Mouse (Mus musculus) kidney, embryonic 16.5 days (tissue): ENCODE results near the gene Tmem38b. TPM values are rescaled to one million over a fixed set of nuclear protein-coding genes. Genes with fewer than 3 reads are reported as not detected.
"Not testable (repeated sequence)": the region's sequence is repeated elsewhere in the genome, so short reads cannot be mapped to it uniquely, and the experiment has no call there.

Source experiments
- ATAC-seq: fragments of 200-750 bp; cut with Nextera tagmentation; 2 replicates; pipeline ENCODE4 v1.8.0; 2017; ENCODE audit warnings: moderate TSS enrichment; ENCODE audit not compliant: low FRiP score, low TSS enrichment
- H3K27ac ChIP-seq: fragments of 300-500 bp; sonication (generic); 2 replicates; pipeline ENCODE4 v1.5.1; 2014; ENCODE audit warnings: low read length
- H3K27me3 ChIP-seq: fragments of 300-500 bp; sonication (generic); 2 replicates; pipeline ENCODE4 v1.6.1; 2014; ENCODE audit warnings: low read length, control low read depth, mixed read lengths; ENCODE audit not compliant: insufficient read depth
- H3K36me3 ChIP-seq: fragments of 300-500 bp; sonication (generic); 2 replicates; pipeline ENCODE4 v1.6.1; 2014; ENCODE audit warnings: low read length, control low read depth, mixed read lengths; ENCODE audit not compliant: insufficient read depth
- H3K4me1 ChIP-seq: fragments of 300-500 bp; sonication (generic); 2 replicates; pipeline ENCODE4 v1.6.1; 2014; ENCODE audit warnings: low read length, control low read depth, mixed read lengths; ENCODE audit not compliant: insufficient read depth
- H3K4me2 ChIP-seq: fragments of 300-500 bp; sonication (generic); replicated peaks from 2 replicates; pipeline ENCODE4 v1.6.1; 2014; ENCODE audit warnings: low read depth, low read length
- H3K4me3 ChIP-seq: fragments of 300-500 bp; sonication (generic); 2 replicates; pipeline ENCODE4 v1.5.1; 2014; ENCODE audit warnings: mild to moderate bottlenecking, low read length
- H3K9ac ChIP-seq: fragments of 300-500 bp; sonication (generic); replicated peaks from 2 replicates; pipeline ENCODE4 v1.6.1; 2014; ENCODE audit warnings: low read length
- H3K9me3 ChIP-seq: fragments of 300-500 bp; sonication (generic); 2 replicates; pipeline ENCODE4 v1.6.1; 2016; ENCODE audit warnings: low read length, control low read depth
- WGBS: fragments of 180-500 bp; shearing (Covaris S2); extraction: QIAGEN DNeasy Blood & Tissue Kit; methylation state at CpG from one replicate; pipeline ENCODE4 v1.1.7; 2014; 5-methylcytosine and 5-hydroxymethylcytosine counted together
- polyA plus RNA-seq: library from polyadenylated mRNA; unstranded; fragments of >200 nt; fragmentation: Nextera tagmentation; extraction: Ambion mirVana; gene quantifications from 2 replicates; pipeline ENCODE4 v1.2.1, GENCODE M21; 2015

The Tmem38b gene
- polyA plus RNA-seq, 1 experiment from 2014 or later: 9.1 TPM

GRCm38 (mm10) chr4:53796865-53797772 lies 28.7 kb upstream of the Tmem38b start:
- no peak overlapping the region for H3K4me2 ChIP-seq
- no peak overlapping the region for H3K9ac ChIP-seq
- no peak overlapping the region for H3K4me3 ChIP-seq
- ATAC-seq: no peak
- H3K4me1 ChIP-seq: peaks cover 9% of the 10 kb centered on the region
- H3K36me3 ChIP-seq: no peaks in the 10 kb centered on the region
- no peak overlapping the region for H3K27ac ChIP-seq
- WGBS: 36% methylated on average over 18 of the region's 18 CpGs
- no peaks in the 10 kb centered on the region for H3K9me3 ChIP-seq
- H3K27me3 ChIP-seq: no peaks in the 10 kb centered on the region

GRCm38 (mm10) chr4:53798896-53799676 lies 26.8 kb upstream of the Tmem38b start:
- peaks cover 9% of the 10 kb centered on the region for H3K4me1 ChIP-seq
- no peak overlapping the region for H3K4me2 ChIP-seq
- WGBS: 47% methylated on average over 7 of the region's 7 CpGs
- H3K4me3 ChIP-seq: no peak overlapping the region
- H3K9me3 ChIP-seq: no peaks in the 10 kb centered on the region
- H3K27me3 ChIP-seq: no peaks in the 10 kb centered on the region
- H3K9ac ChIP-seq: no peak overlapping the region
- H3K27ac ChIP-seq: no peak overlapping the region
- ATAC-seq: no peak
- H3K36me3 ChIP-seq: no peaks in the 10 kb centered on the region

GRCm38 (mm10) chr4:53799753-53800152 lies 26.1 kb upstream of the Tmem38b start:
- H3K9ac ChIP-seq: no peak overlapping the region
- H3K4me1 ChIP-seq: peaks cover 9% of the 10 kb centered on the region
- WGBS: 58% methylated on average over 1 of the region's 1 CpGs
- no peak overlapping the region for H3K4me3 ChIP-seq
- ATAC-seq: no peak
- H3K27ac ChIP-seq: 0 out of 2 replicates have a peak overlapping the region, but pooled peaks have one; percentile 49
- peaks cover 3% of the 10 kb centered on the region for H3K9me3 ChIP-seq
- H3K27me3 ChIP-seq: no peaks in the 10 kb centered on the region
- H3K36me3 ChIP-seq: no peaks in the 10 kb centered on the region
- H3K4me2 ChIP-seq: no peak overlapping the region

GRCm38 (mm10) chr4:53803674-53804073 lies 22.2 kb upstream of the Tmem38b start:
- 94% methylated on average over 7 of the region's 8 CpGs for WGBS

GRCm38 (mm10) chr4:53806428-53806827 lies 19.4 kb upstream of the Tmem38b start:
- H3K4me2 ChIP-seq, ATAC-seq, H3K27me3 ChIP-seq, H3K9me3 ChIP-seq, H3K9ac ChIP-seq, H3K4me1 ChIP-seq, H3K27ac ChIP-seq, H3K4me3 ChIP-seq, H3K36me3 ChIP-seq: not testable (repeated sequence)
- 86% methylated on average over 6 of the region's 6 CpGs for WGBS

More at GRCm38 (mm10) chr4:53803674-53804073, 22.2 kb upstream of the Tmem38b start:
- not testable (repeated sequence) for H3K36me3 ChIP-seq, H3K4me2 ChIP-seq, H3K9me3 ChIP-seq, H3K4me1 ChIP-seq, ATAC-seq, H3K27ac ChIP-seq, H3K27me3 ChIP-seq, H3K4me3 ChIP-seq, H3K9ac ChIP-seq

- no peaks in the 10 kb centered on the region for H3K27me3 ChIP-seq
- no peak overlapping the region for H3K4me2 ChIP-seq
- H3K4me3 ChIP-seq: no peak overlapping the region
- H3K9ac ChIP-seq: no peak overlapping the region
- H3K4me1 ChIP-seq: no peaks in the 10 kb centered on the region
- no peaks in the 10 kb centered on the region for H3K36me3 ChIP-seq
- no peaks in the 10 kb centered on the region for H3K9me3 ChIP-seq
- WGBS: 77% methylated on average over 5 of the region's 5 CpGs
- no peak for ATAC-seq
- no peak overlapping the region for H3K27ac ChIP-seq
Observed at GRCm38 (mm10) chr4:53818320-53818719, 7.5 kb upstream of the Tmem38b start.

- Histone ChIP-seq H3K9ac (no peak overlapping the region), H3K36me3 (no peaks in the 10 kb centered on the region), H3K27me3 (no peaks in the 10 kb centered on the region), H3K27ac (no peak overlapping the region), H3K9me3 (no peaks in the 10 kb centered on the region), H3K4me2 (no peak overlapping the region), H3K4me3 (no peak overlapping the region), H3K4me1 (peaks cover 10% of the 10 kb centered on the region)
- whole genome bisulfite sequencing: 67% methylated on average over 6 of the region's 6 CpGs
- ATAC-seq: no peak
Observed at GRCm38 (mm10) chr4:53823697-53824096, 2.1 kb upstream of the Tmem38b start.

GRCm38 (mm10) chr4:53824831-53825230 lies 1.0 kb upstream of the Tmem38b start:
- Histone ChIP-seq H3K36me3 (no peaks in the 10 kb centered on the region), H3K4me3 (no peak overlapping the region), H3K4me1 (peaks cover 10% of the 10 kb centered on the region), H3K9me3 (no peaks in the 10 kb centered on the region), H3K27ac (no peak overlapping the region), H3K9ac (no peak overlapping the region), H3K27me3 (no peaks in the 10 kb centered on the region), H3K4me2 (no peak overlapping the region)
- WGBS: 45% methylated on average over 4 of the region's 4 CpGs
- no peak for ATAC-seq

GRCm38 (mm10) chr4:53826641-53827248 lies 900 bp downstream of the Tmem38b start:
- Histone ChIP-seq H3K9me3 (no peaks in the 10 kb centered on the region), H3K4me2 (peak overlapping the region; percentile 85), H3K27me3 (no peaks in the 10 kb centered on the region), H3K4me1 (peaks cover 10% of the 10 kb centered on the region), H3K9ac (peak overlapping the region; percentile 83), H3K36me3 (no peaks in the 10 kb centered on the region), H3K4me3 (peak overlapping the region; percentile 96), H3K27ac (no peak overlapping the region)
- no peak for ATAC-seq
- WGBS: 19% methylated on average over 11 of the region's 11 CpGs
